Mouse (Mus musculus) spleen, postnatal 4 days (tissue): ENCODE measurements around the gene Agbl3.

ENCODE experiments used
- DNase-seq, 2 experiments: peaks; one replicate each; pipeline ENCODE4 v3.0.0; 2022; ENCODE audit warnings: low spot score in 2 of 2

The Agbl3 gene

GRCm38 (mm10) chr6:34906661-34907060, 126.4 kb downstream of the Agbl3 start:
- no peak for DNase-seq

- peak in 1 of 2 experiments; percentile 66 for DNase-seq
Observed at GRCm38 (mm10) chr6:34907121-34907614, 126.9 kb downstream of the Agbl3 start.

- peak in 1 of 2 experiments; percentile 31 for DNase-seq
Observed at GRCm38 (mm10) chr6:34907696-34908260, 127.5 kb downstream of the Agbl3 start.
